Mouse (Mus musculus): ENCODE results near the gene Rab11fip4. TPM values are rescaled to one million over a fixed set of nuclear protein-coding genes. Genes with fewer than 3 reads are reported as not detected.
"Not testable (repeated sequence)": the region's sequence is repeated elsewhere in the genome, so short reads cannot be mapped to it uniquely, and the experiment has no call there.

The Rab11fip4 gene
- polyA plus RNA-seq, 1 experiment from 2014 or later, result 23.3 TPM

DNA sequence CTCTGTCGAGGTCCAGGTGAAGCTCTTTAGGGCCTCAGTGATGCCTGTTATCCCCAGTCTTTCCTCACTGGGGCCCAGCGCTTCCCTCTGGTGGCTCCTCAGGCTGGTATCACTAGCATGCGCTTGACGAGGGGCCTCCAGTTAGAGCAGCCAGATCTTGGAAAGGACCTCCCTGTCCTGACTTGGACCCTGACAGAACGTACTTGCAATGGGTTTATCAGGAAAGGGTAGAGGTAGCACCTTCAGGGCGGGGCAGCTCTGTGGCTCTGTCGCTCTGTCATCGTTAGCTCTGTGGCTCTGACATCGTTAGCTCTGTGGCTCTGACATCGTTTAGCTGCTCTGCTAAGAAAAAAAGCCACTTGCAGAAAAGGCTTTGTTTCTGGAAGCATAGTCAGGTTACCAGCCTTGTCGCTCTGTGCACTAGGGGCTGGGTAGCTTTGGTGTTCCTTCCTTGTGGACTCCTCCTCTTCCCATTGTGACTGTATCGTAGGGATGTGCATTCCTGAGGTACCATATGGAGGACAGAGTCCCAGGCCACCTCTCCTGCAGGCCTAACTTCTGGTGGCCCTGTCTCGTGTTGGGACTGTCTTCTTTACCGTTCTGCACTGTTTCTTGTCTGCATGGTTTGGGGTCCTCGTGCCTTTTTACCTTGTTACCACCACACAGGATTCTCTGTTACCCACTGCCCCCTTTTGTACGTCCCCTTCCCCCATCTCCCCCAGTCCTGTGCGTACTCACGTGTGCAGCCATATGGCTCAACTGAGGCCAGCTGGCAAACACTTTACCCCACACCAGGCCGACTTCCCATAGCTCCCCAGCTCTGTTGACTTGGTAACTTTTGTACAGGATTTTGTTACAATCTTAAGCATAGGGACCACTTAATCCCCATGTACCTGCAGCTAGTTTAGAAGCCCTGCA is 105.6 kb downstream of the Rab11fip4 start:
- no peak for DNase-seq (ENCODE audit: extremely low spot score, low spot score)
- Histone ChIP-seq H3K4me1 (peaks cover 21% of the 10 kb centered on the region), H3K27ac (peak overlapping the region; percentile 60; the same call in 1 of the 2 replicates), H3K36me3 (replicated peaks) (peaks cover 63% of the 10 kb centered on the region), H3K9me3 (no peaks in the 10 kb centered on the region), H3K27me3 (ENCODE audit: poor library complexity, severe bottlenecking) (no peaks in the 10 kb centered on the region), H3K4me3 (no peak overlapping the region)
- 61% methylated on average over 19 of the region's 19 CpGs for WGBS

GRCm38 (mm10) chr11:79698071-79698470 is 107.1 kb downstream of the Rab11fip4 start:
- no peaks in the 10 kb centered on the region for H3K27me3 ChIP-seq (ENCODE audit: poor library complexity, severe bottlenecking)
- 83% methylated on average over 5 of the region's 5 CpGs for WGBS
- H3K36me3 ChIP-seq (replicated peaks), result peaks cover 50% of the 10 kb centered on the region
- no peak for DNase-seq (ENCODE audit: extremely low spot score, low spot score)
- H3K4me3 ChIP-seq, result no peak overlapping the region
- peaks cover 36% of the 10 kb centered on the region for H3K4me1 ChIP-seq
- no peaks in the 10 kb centered on the region for H3K9me3 ChIP-seq
- no peak overlapping the region for H3K27ac ChIP-seq

- DNase-seq (ENCODE audit: extremely low spot score, low spot score); H3K9me3 ChIP-seq; H3K27ac ChIP-seq; H3K27me3 ChIP-seq (ENCODE audit: poor library complexity, severe bottlenecking); H3K4me3 ChIP-seq: not testable (repeated sequence)
- WGBS, result 90% methylated on average over 4 of the region's 4 CpGs
- H3K36me3 ChIP-seq (replicated peaks), result peaks cover 45% of the 10 kb centered on the region
- peaks cover 40% of the 10 kb centered on the region for H3K4me1 ChIP-seq
Observed at GRCm38 (mm10) chr11:79698542-79698941, 107.5 kb downstream of the Rab11fip4 start.

DNA sequence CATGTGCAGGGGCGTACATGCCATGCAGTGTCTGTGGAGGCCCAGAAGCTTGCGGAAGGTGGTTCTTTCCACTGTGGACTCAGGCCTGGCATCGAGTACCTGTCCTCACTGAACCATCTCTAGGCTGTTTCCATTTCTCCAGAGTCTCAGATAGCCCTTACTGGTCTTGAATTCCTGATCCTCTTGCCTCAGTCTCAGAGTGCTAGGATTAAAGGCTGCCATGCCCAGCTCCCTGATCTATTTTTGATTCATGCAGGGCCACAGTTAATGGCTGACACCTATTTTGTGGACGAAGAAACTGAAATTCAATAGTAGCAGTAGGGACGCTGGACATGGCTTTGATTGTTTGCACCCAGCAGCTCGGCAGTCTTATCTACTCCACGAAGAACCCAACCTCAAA is 110.5 kb downstream of the Rab11fip4 start:
- Histone ChIP-seq H3K36me3 (replicated peaks) (peaks cover 21% of the 10 kb centered on the region), H3K27me3 (ENCODE audit: poor library complexity, severe bottlenecking) (peaks cover 11% of the 10 kb centered on the region), H3K4me3 (no peak overlapping the region), H3K4me1 (peaks cover 50% of the 10 kb centered on the region), H3K27ac (peak overlapping the region; percentile 98; the same call in 1 of the 2 replicates), H3K9me3 (no peaks in the 10 kb centered on the region)
- WGBS, result 92% methylated on average over 7 of the region's 7 CpGs
- no peak for DNase-seq (ENCODE audit: extremely low spot score, low spot score)

- peak overlapping the region; percentile 98; the same call in 1 of the 2 replicates for H3K27ac ChIP-seq
- peaks cover 44% of the 10 kb centered on the region for H3K4me1 ChIP-seq
- WGBS, result 77% methylated on average over 6 of the region's 6 CpGs
- H3K4me3 ChIP-seq, result peak overlapping the region; percentile 83; the same call in 1 of the 2 replicates
- H3K36me3 ChIP-seq (replicated peaks), result peaks cover 21% of the 10 kb centered on the region
- no peak for DNase-seq (ENCODE audit: extremely low spot score, low spot score)
- no peaks in the 10 kb centered on the region for H3K9me3 ChIP-seq
- H3K27me3 ChIP-seq (ENCODE audit: poor library complexity, severe bottlenecking), result peaks cover 14% of the 10 kb centered on the region
Observed at GRCm38 (mm10) chr11:79702092-79702491, 111.1 kb downstream of the Rab11fip4 start.

GRCm38 (mm10) chr11:79703452-79703851 is 112.4 kb downstream of the Rab11fip4 start:
- peak overlapping the region; percentile 83 for H3K4me3 ChIP-seq
- no peaks in the 10 kb centered on the region for H3K9me3 ChIP-seq
- 5% methylated on average over 5 of the region's 5 CpGs for WGBS
- peaks cover 18% of the 10 kb centered on the region for H3K27me3 ChIP-seq (ENCODE audit: poor library complexity, severe bottlenecking)
- H3K27ac ChIP-seq, result peak overlapping the region; percentile 98
- H3K4me1 ChIP-seq, result peaks cover 36% of the 10 kb centered on the region
- peak; percentile 48 for DNase-seq (ENCODE audit: extremely low spot score, low spot score)
- H3K36me3 ChIP-seq (replicated peaks), result peaks cover 21% of the 10 kb centered on the region

DNA sequence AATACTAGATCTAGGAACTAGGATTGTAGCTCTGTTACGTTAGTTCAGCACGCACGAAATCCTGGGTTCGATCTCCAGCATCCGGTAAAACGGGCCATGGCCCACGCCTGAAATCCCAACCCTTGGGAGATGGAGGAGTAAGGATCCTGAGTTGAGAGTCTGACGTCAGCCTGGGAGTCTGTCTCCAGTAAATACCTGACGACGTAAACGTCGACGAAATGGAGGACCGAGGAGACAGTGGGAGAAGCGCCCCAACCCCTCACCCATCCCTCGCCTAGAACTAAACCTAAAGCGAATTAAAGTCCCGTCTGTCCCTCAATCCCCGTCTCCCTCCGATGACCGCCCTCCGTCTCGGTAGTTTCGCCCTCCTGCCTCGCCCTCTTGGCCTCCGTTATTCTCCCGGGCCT is 112.9 kb downstream of the Rab11fip4 start:
- Histone ChIP-seq H3K27me3 (ENCODE audit: poor library complexity, severe bottlenecking) (peaks cover 22% of the 10 kb centered on the region), H3K36me3 (replicated peaks) (peaks cover 21% of the 10 kb centered on the region), H3K4me3 (peak overlapping the region; percentile 83), H3K4me1 (peaks cover 36% of the 10 kb centered on the region), H3K27ac (peak overlapping the region; percentile 98), H3K9me3 (no peaks in the 10 kb centered on the region)
- DNase-seq (ENCODE audit: extremely low spot score, low spot score), result no peak
- under 1% methylated on average over 27 of the region's 27 CpGs for WGBS

DNA sequence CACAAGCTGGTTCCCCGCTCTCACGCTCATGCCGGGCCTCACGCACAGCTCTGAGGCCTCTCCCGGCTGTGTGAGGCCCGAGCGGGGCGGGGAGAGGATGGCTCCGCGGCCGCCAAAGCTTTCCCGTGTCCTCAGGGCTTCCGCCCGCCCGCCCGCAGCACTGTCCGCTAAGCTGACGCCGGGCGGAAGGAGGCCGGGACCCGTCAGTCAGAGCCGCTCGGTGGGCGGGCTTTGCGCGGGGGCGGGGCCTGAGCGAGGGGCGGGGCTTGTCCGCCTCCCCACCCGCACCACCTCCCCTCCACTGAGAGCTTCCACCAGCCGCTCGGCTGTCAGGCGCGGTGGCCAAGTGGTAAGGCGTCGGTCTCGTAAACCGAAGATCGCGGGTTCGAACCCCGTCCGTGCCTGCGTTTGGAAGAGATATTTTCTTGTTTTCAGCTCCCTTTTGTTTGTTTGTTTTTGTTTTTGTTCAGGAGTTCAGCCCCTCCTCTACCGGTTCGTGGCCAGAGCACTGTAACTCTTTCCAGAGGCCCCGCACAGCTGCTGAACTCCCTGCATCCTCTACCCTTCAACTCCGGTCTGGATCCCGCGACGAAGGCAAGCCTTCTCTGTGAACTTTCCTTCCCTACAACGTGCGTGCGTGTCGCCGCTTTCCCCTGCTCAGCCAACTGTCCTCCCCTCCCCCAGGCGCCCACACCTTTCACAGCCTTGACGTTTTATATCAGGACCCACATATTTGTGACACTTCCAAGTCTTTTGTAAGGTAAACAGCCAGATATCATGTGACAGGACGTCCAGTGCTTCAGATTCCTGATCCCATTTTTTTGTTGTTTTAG is 113.5 kb downstream of the Rab11fip4 start:
- Histone ChIP-seq H3K4me3 (peak overlapping the region; percentile 83), H3K27ac (peak overlapping the region; percentile 98), H3K27me3 (ENCODE audit: poor library complexity, severe bottlenecking) (peaks cover 29% of the 10 kb centered on the region), H3K36me3 (replicated peaks) (peaks cover 19% of the 10 kb centered on the region), H3K9me3 (no peaks in the 10 kb centered on the region), H3K4me1 (peaks cover 37% of the 10 kb centered on the region)
- under 1% methylated on average over 61 of the region's 61 CpGs for WGBS
- DNase-seq (ENCODE audit: extremely low spot score, low spot score), result peak; percentile 99

DNA sequence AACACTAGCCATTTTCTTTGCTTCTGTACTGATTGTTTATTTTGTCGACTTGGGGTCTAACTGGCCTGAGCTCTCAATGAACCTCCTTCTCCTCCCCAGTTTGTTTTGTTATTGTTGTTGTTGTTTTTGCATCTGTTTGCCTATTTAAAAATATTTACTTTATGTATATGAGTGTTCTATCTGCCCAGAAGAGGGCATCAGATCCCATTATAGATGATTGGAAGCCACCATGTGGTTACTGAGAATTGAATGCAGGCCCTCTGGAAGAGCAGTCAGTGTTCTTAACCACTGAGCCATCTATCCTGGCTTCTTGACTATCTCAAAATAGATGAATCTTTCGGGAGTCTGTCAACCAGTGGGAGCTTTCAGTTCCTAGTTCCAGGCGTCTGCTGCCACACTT is 116.1 kb downstream of the Rab11fip4 start:
- Histone ChIP-seq H3K9me3 (no peaks in the 10 kb centered on the region), H3K4me1 (peaks cover 57% of the 10 kb centered on the region), H3K4me3 (no peak overlapping the region), H3K36me3 (replicated peaks) (no peaks in the 10 kb centered on the region), H3K27me3 (ENCODE audit: poor library complexity, severe bottlenecking) (peaks cover 52% of the 10 kb centered on the region), H3K27ac (no peak overlapping the region)
- no peak for DNase-seq (ENCODE audit: extremely low spot score, low spot score)
- WGBS, result 88% methylated on average over 3 of the region's 3 CpGs

- DNase-seq (ENCODE audit: extremely low spot score, low spot score), result peak; percentile 78
- H3K27me3 ChIP-seq (ENCODE audit: poor library complexity, severe bottlenecking), result peaks cover 73% of the 10 kb centered on the region
- H3K27ac ChIP-seq, result peak overlapping the region; percentile 81
- H3K9me3 ChIP-seq, result no peaks in the 10 kb centered on the region
- under 1% methylated on average over 106 of the region's 106 CpGs for WGBS
- H3K4me1 ChIP-seq, result peaks cover 43% of the 10 kb centered on the region
- H3K36me3 ChIP-seq (replicated peaks), result no peaks in the 10 kb centered on the region
- H3K4me3 ChIP-seq, result peak overlapping the region; percentile 74
Observed at GRCm38 (mm10) chr11:79710868-79711765, 120.1 kb downstream of the Rab11fip4 start.

DNA sequence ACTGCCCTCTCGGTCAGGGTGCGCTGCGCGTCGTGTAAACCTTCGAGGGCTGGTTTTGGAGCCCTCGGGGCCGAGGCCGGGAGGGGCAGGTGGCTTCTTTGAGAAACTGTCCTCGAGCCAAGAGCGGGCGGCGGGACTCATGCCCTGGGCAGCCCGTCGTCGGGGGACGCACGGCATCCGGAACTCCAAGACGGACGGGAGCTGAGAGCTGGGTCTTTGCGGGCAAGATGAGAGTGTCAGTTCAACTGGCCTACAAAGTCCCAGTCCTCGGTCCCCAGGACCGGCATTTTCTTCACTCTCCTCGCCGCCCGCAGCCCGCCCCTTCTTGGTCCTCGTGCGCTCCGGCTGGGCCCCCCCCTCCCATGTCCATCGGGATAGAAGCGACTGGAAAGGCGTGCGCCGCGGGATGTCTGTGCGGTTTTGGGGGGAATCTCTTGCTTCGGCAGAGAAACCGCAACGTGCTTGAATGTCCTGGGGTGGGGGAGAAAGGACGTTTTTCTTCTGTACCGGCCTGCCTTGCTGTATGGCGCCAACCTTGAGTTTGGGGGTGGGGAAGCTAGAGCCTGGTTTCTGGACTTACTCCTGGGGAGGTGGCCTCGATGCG is 120.9 kb downstream of the Rab11fip4 start:
- DNase-seq (ENCODE audit: extremely low spot score, low spot score), result peak; percentile 42
- peak overlapping the region; percentile 74 for H3K4me3 ChIP-seq
- H3K27me3 ChIP-seq (ENCODE audit: poor library complexity, severe bottlenecking), result peaks cover 67% of the 10 kb centered on the region
- WGBS, result 4% methylated on average over 46 of the region's 46 CpGs
- no peaks in the 10 kb centered on the region for H3K36me3 ChIP-seq (replicated peaks)
- H3K9me3 ChIP-seq, result no peaks in the 10 kb centered on the region
- H3K27ac ChIP-seq, result peak overlapping the region; percentile 81
- H3K4me1 ChIP-seq, result peaks cover 51% of the 10 kb centered on the region

Data from forebrain, embryonic 10.5 days (tissue).